Mouse (Mus musculus) ES-E14 (cell line): Measurements from ENCODE around the gene Dio3. TPM values are rescaled to one million over a fixed set of nuclear protein-coding genes. Genes with fewer than 3 reads are reported as not detected.

Source experiments
- DNase-seq: peaks from one replicate; pipeline ENCODE4 v3.0.0-alpha.2; 2013; ENCODE audit warnings: low read depth, low spot score
- H3K27ac ChIP-seq: 2 replicates; pipeline ENCODE4 v1.5.1; 2012; ENCODE audit warnings: low read depth, mild to moderate bottlenecking, low read length, moderate library complexity, mixed read lengths; ENCODE audit not compliant: poor library complexity, insufficient read depth, severe bottlenecking
- H3K36me3 ChIP-seq: 2 replicates; pipeline ENCODE4 v1.6.1; 2012; ENCODE audit warnings: mild to moderate bottlenecking, low read length, moderate library complexity, mixed read lengths; ENCODE audit not compliant: control insufficient read depth, poor library complexity, insufficient read depth, severe bottlenecking
- H3K4me1 ChIP-seq, 2 experiments: fragments of 150-350 bp in 1 of 2; sonication (generic) in 1 of 2; 2 replicates each; pipeline ENCODE4 v1.6.1; 2012; ENCODE audit warnings: low read length in 2 of 2, mild to moderate bottlenecking in 1 of 2, mixed read lengths in 1 of 2; ENCODE audit not compliant: control insufficient read depth in 2 of 2, insufficient read depth in 2 of 2, poor library complexity in 1 of 2
- H3K4me3 ChIP-seq, 2 experiments: fragments of 150-350 bp in 1 of 2; sonication (generic) in 1 of 2; 2 replicates each; pipeline ENCODE4 v1.5.1; 2012; ENCODE audit warnings: low read length in 2 of 2, low read depth in 1 of 2, mild to moderate bottlenecking in 1 of 2, mixed read lengths in 1 of 2; ENCODE audit not compliant: insufficient read depth in 1 of 2, poor library complexity in 1 of 2, severe bottlenecking in 1 of 2
- H3K9ac ChIP-seq: 2 replicates; pipeline ENCODE4 v1.6.1; 2012; ENCODE audit warnings: low read depth, mild to moderate bottlenecking, low read length, mixed read lengths; ENCODE audit not compliant: poor library complexity, insufficient read depth, severe bottlenecking
- H3K9me3 ChIP-seq: fragments of 150-350 bp; sonication (generic); 2 replicates; pipeline ENCODE4 v1.6.1; 2012; ENCODE audit warnings: low read depth, mild to moderate bottlenecking, low read length; ENCODE audit not compliant: control insufficient read depth, insufficient read depth
- CHD2 ChIP-seq: IDR thresholded peaks from 2 replicates; pipeline ENCODE4 v1.6.1; 2014; ENCODE audit warnings: mild to moderate bottlenecking, low read depth, low read length, inconsistent platforms
- HCFC1 ChIP-seq: IDR thresholded peaks from 2 replicates; pipeline ENCODE4 v1.6.1; 2012; ENCODE audit warnings: low read length, inconsistent platforms, borderline replicate concordance; ENCODE audit not compliant: insufficient read depth
- MAFK ChIP-seq: IDR thresholded peaks from 2 replicates; pipeline ENCODE4 v1.6.1; 2014; ENCODE audit warnings: mild to moderate bottlenecking, low read depth, low read length, inconsistent platforms; ENCODE audit not compliant: insufficient read depth
- ZC3H11A ChIP-seq: IDR thresholded peaks from 2 replicates; pipeline ENCODE4 v1.6.1; 2012; ENCODE audit warnings: low read depth, mild to moderate bottlenecking, inconsistent platforms, low read length, borderline replicate concordance
- ZNF384 ChIP-seq: IDR thresholded peaks from 2 replicates; pipeline ENCODE4 v1.6.1; 2012; ENCODE audit warnings: low read depth, low read length, inconsistent platforms
- in situ Hi-C, 2 experiments: fragments of 600-800 bp; cut with MboI; formaldehyde crosslinking; loops; one replicate each; pipeline ENCODE4 v1.15.1; 2025; ENCODE audit warnings: low sequenced_read_pairs in 2 of 2, inconsistent platforms in 1 of 2; ENCODE audit not compliant: unreplicated experiment in 2 of 2
- total RNA-seq: library from RNA; depleted of rRNA; stranded (reverse); fragments of 300-350 nt; gene quantifications from 2 replicates; pipeline ENCODE4 v1.2.3, GENCODE M21; 2012; rRNA removed

The Dio3 gene
- total RNA-seq, 1 experiment = 4.7 TPM

DNA sequence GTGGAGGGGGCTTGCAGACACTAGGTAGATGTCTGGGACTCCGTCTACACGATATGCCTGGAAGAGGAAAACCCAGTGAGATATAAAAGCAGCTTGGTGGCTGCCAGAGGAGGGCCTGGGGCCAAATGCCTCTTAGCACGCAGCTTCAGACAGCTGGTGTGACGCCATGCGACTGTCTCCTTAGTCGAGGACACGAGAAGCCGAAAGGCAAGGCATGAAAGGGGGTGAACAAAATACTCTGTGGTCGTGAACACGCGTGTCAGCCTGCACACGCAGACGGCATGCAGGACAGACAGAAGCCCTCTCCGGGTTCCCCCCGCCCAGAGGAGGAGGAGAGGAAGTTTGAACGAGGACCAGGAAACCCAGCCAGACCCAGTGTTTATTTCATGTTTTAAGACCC is 16.0 kb downstream of the Dio3 start:
- Histone ChIP-seq H3K9ac (no peak overlapping the region), H3K9me3 (no peaks in the 10 kb centered on the region), H3K4me3 (no peak overlapping the region), H3K36me3 (no peaks in the 10 kb centered on the region), H3K4me1 (no peaks in the 10 kb centered on the region), H3K27ac (no peak overlapping the region)
- no peak for TF ChIP-seq CHD2
- TF ChIP-seq ZNF384 = no peak
- no peak for TF ChIP-seq HCFC1
- TF ChIP-seq ZC3H11A = no peak
- no peak for TF ChIP-seq MAFK
- in situ Hi-C loops = no loop called here
- no peak for DNase-seq

GRCm38 (mm10) chr12:110298653-110299052 is 19.8 kb downstream of the Dio3 start:
- no peak for DNase-seq
- in situ Hi-C loops = no loop called here
- H3K4me3 ChIP-seq = no peak overlapping the region
- no peak overlapping the region for H3K27ac ChIP-seq
- H3K9me3 ChIP-seq = no peaks in the 10 kb centered on the region
- no peaks in the 10 kb centered on the region for H3K36me3 ChIP-seq
- no peaks in the 10 kb centered on the region for H3K4me1 ChIP-seq
- TF ChIP-seq CHD2 = no peak
- TF ChIP-seq ZC3H11A = no peak
- TF ChIP-seq MAFK = no peak
- TF ChIP-seq HCFC1 = no peak
- TF ChIP-seq ZNF384 = no peak
- no peak overlapping the region for H3K9ac ChIP-seq

GRCm38 (mm10) chr12:110319696-110320095 is 40.8 kb downstream of the Dio3 start:
- TF ChIP-seq MAFK = no peak
- TF ChIP-seq HCFC1 = no peak
- TF ChIP-seq CHD2 = no peak
- no peak for TF ChIP-seq ZNF384
- TF ChIP-seq ZC3H11A = no peak
- H3K4me1 ChIP-seq = no peaks in the 10 kb centered on the region
- no peaks in the 10 kb centered on the region for H3K9me3 ChIP-seq
- no peak for DNase-seq
- peak overlapping the region in 1 of 2 experiments; percentile 35; a peak in 2 of 4 replicates for H3K4me3 ChIP-seq
- in situ Hi-C loops = no loop called here
- H3K9ac ChIP-seq = 0 out of 2 replicates have a peak overlapping the region, but pooled peaks have one; percentile 23
- no peak overlapping the region for H3K27ac ChIP-seq
- H3K36me3 ChIP-seq = no peaks in the 10 kb centered on the region

Other genes starting within 250 kb of the Dio3 start
- gene Ppp2r5c, start 168.1 kb downstream of the Dio3 start, total RNA-seq = 62.1 and 83.4 TPM in 2 replicates